Mouse (Mus musculus) activated CD4-positive, CD25-positive, alpha-beta regulatory T cell (primary cell): Measurements from ENCODE around the gene 2310046K23Rik. TPM values are rescaled to one million over a fixed set of nuclear protein-coding genes. Genes with fewer than 3 reads are reported as not detected.

ENCODE experiments used
- polyA plus RNA-seq, 2 experiments: library from polyadenylated mRNA; unstranded; fragments of 100-300 nt; shearing (Covaris generic); gene quantifications; one replicate each; pipeline ENCODE4 v1.2.1; 2017

The 2310046K23Rik gene
- not detected for polyA plus RNA-seq

GRCm38 (mm10) chr3:92534411-92534810, at the start of gene 2310046K23Rik:
Gene 2310046K23Rik (minus strand): TSS chr3:92534511.

GRCm38 (mm10) chr3:92573449-92574041, 39.2 kb upstream of the 2310046K23Rik start, which contains the start of gene Ivl:
Gene Ivl (minus strand): TSS chr3:92573735.

GRCm38 (mm10) chr3:92500393-92500792, 33.9 kb downstream of the 2310046K23Rik start, which contains the start of gene Sprr4:
Gene Sprr4 (minus strand): TSS chr3:92500493.

GRCm38 (mm10) chr3:92485863-92486262, 48.4 kb downstream of the 2310046K23Rik start, which contains the start of gene Sprr1a:
Gene Sprr1a (minus strand): TSS chr3:92485895.

Other genes starting within 250 kb of the 2310046K23Rik start
- gene Sprr2a3, start 249.1 kb downstream of the 2310046K23Rik start, polyA plus RNA-seq, result not detected
- gene Sprr2b, start 217.9 kb downstream of the 2310046K23Rik start, polyA plus RNA-seq, result not detected
- not detected for gene Sprr2d, start 195.4 kb downstream of the 2310046K23Rik start, polyA plus RNA-seq
- under 1 TPM in 1 of 2 experiments, not detected in 1; 0.35 TPM for gene Sprr2e, start 182.4 kb downstream of the 2310046K23Rik start, polyA plus RNA-seq
- gene Sprr2f, start 169.3 kb downstream of the 2310046K23Rik start, polyA plus RNA-seq, result not detected
- gene Sprr2h, start 148.8 kb downstream of the 2310046K23Rik start, polyA plus RNA-seq, result not detected
- gene Sprr2i, start 126.5 kb downstream of the 2310046K23Rik start, polyA plus RNA-seq, result not detected
- gene Sprr2j-ps, start 116.4 kb downstream of the 2310046K23Rik start, polyA plus RNA-seq, result not detected
- gene Gm9774, start 105.1 kb downstream of the 2310046K23Rik start, polyA plus RNA-seq, result 10 to 100 TPM; 17.1 to 28.3 TPM
- gene Sprr2k, start 101.9 kb downstream of the 2310046K23Rik start, polyA plus RNA-seq, result not detected
- not detected for gene Sprr1b, start 95.7 kb downstream of the 2310046K23Rik start, polyA plus RNA-seq
- under 1 TPM in 1 of 2 experiments, not detected in 1; 0.52 TPM for gene Sprr3, start 75.8 kb downstream of the 2310046K23Rik start, polyA plus RNA-seq
- gene Sprr1a, start 48.6 kb downstream of the 2310046K23Rik start, polyA plus RNA-seq, result not detected
- not detected for gene Sprr4, start 34.0 kb downstream of the 2310046K23Rik start, polyA plus RNA-seq
- gene Ivl, start 39.2 kb upstream of the 2310046K23Rik start, polyA plus RNA-seq, result not detected
- gene Smcp, start 54.5 kb upstream of the 2310046K23Rik start, polyA plus RNA-seq, result not detected
- gene 2210017I01Rik, start 73.0 kb upstream of the 2310046K23Rik start, polyA plus RNA-seq, result not detected
- not detected for gene Lce6a, start 87.1 kb upstream of the 2310046K23Rik start, polyA plus RNA-seq
- gene Lce1a1, start 113.8 kb upstream of the 2310046K23Rik start, polyA plus RNA-seq, result not detected
- gene Lce1b, start 122.4 kb upstream of the 2310046K23Rik start, polyA plus RNA-seq, result not detected
- not detected for gene Lce1a2, start 135.8 kb upstream of the 2310046K23Rik start, polyA plus RNA-seq
- gene Lce1c, start 144.7 kb upstream of the 2310046K23Rik start, polyA plus RNA-seq, result not detected
- gene Lce1d, start 152.7 kb upstream of the 2310046K23Rik start, polyA plus RNA-seq, result not detected
- not detected for gene Lce1e, start 174.6 kb upstream of the 2310046K23Rik start, polyA plus RNA-seq
- not detected for gene Lce1f, start 185.8 kb upstream of the 2310046K23Rik start, polyA plus RNA-seq
- gene Gm38119, start 204.6 kb upstream of the 2310046K23Rik start, polyA plus RNA-seq, result not detected
- not detected for gene Lce1g, start 217.8 kb upstream of the 2310046K23Rik start, polyA plus RNA-seq
- not detected for gene Lce1h, start 230.6 kb upstream of the 2310046K23Rik start, polyA plus RNA-seq
- not detected for gene Lce1i, start 244.4 kb upstream of the 2310046K23Rik start, polyA plus RNA-seq